Comparison of ENCODE assay signal across 15 mouse cellular contexts in the genomic region with DNA sequence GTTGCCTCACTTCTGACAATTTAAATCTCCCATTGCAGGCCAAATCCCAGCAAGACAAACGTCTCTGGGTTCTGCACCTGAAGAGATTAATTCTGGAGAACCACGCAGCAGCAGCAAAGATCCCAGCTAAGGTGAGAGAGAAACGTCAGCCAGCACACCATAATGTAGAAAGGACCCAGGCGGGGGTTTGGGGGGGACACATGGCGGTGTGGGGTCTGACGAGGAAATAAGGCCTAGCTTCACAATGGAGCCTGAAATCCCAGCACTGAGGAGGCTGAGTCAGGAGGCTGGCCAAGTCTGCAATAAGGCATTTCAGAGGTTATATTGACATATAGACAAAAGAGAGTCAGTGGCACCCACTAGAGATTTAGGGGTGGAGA. TPM values are rescaled to one million over a fixed set of nuclear protein-coding genes. Genes with fewer than 3 reads are reported as not detected.
DNase-seq lines count a peak whose midpoint lies in the region; ATAC-seq and TF ChIP-seq lines count a peak whose summit lies in the region.
"Had no signal": no experiment of that assay in that cellular context is flagged by ENCODE, and none has a peak within 500 bp of the region (broad histone marks: within the 10 kb centered on the region; RNA-seq: fewer than 3 reads in every experiment).

No protein-coding gene starts in this region.

- H3K36me3 ChIP-seq in hindbrain, embryonic 13.5 days = no peaks in the 10 kb centered on the region
- H3K36me3 ChIP-seq in hindbrain, postnatal 0 days (ENCODE audit: insufficient read depth, low read length) = no peaks in the 10 kb centered on the region; the same call in 1 of the 2 replicates
- H3K36me3 ChIP-seq in lung, postnatal 0 days (ENCODE audit: insufficient read depth, low read length) = no peaks in the 10 kb centered on the region
- H3K36me3 ChIP-seq in embryonic facial prominence, embryonic 14.5 days (ENCODE audit: control insufficient read depth, insufficient read depth, low read length) = peaks cover 25% of the 10 kb centered on the region
- no peaks in the 10 kb centered on the region for H3K36me3 ChIP-seq in stomach, embryonic 16.5 days (ENCODE audit: control insufficient read depth, insufficient read depth, low read length)
- H3K36me3 ChIP-seq: liver, embryonic 15.5 days had no signal

- no peak for TF ChIP-seq POLR2A in lung, adult 2 months (IDR thresholded peaks at IDR 0.05; ENCODE audit: borderline replicate concordance, extremely low read depth, low read depth, low read length)

- no peak overlapping the region for H3K9ac ChIP-seq in hindbrain, embryonic 13.5 days
- H3K9ac ChIP-seq in hindbrain, postnatal 0 days (replicated peaks; ENCODE audit: low read length) = no peak overlapping the region
- H3K9ac ChIP-seq in lung, postnatal 0 days (replicated peaks; ENCODE audit: low read depth) = no peak overlapping the region
- H3K9ac ChIP-seq in embryonic facial prominence, embryonic 14.5 days (ENCODE audit: low read depth, low read length) = no peak overlapping the region
- H3K9ac ChIP-seq in stomach, embryonic 16.5 days (ENCODE audit: low read length) = no peak overlapping the region
- H3K9ac ChIP-seq: liver, embryonic 15.5 days had no signal

- H3K27ac ChIP-seq in hindbrain, embryonic 13.5 days = no peak overlapping the region
- no peak overlapping the region for H3K27ac ChIP-seq in hindbrain, postnatal 0 days
- peak overlapping the region; percentile 51 for H3K27ac ChIP-seq in lung, postnatal 0 days (ENCODE audit: low read length)
- 0 out of 2 replicates have a peak overlapping the region, but pooled peaks have one; percentile 55 for H3K27ac ChIP-seq in embryonic facial prominence, embryonic 14.5 days (replicated peaks; ENCODE audit: low read depth, low read length)
- H3K27ac ChIP-seq in stomach, embryonic 16.5 days (ENCODE audit: low read length) = peak overlapping the region; percentile 86
- H3K27ac ChIP-seq: liver, embryonic 15.5 days had no signal

- no peak overlapping the region for H3K4me2 ChIP-seq in hindbrain, embryonic 13.5 days
- H3K4me2 ChIP-seq in hindbrain, postnatal 0 days (ENCODE audit: low read depth, low read length) = no peak overlapping the region
- H3K4me2 ChIP-seq in lung, postnatal 0 days (replicated peaks; ENCODE audit: low read depth, low read length) = no peak overlapping the region
- no peak overlapping the region for H3K4me2 ChIP-seq in embryonic facial prominence, embryonic 14.5 days (ENCODE audit: low read depth, low read length)
- H3K4me2 ChIP-seq in stomach, embryonic 16.5 days (ENCODE audit: low read depth, low read length) = no peak overlapping the region
- H3K4me2 ChIP-seq: liver, embryonic 15.5 days had no signal

- no peaks in the 10 kb centered on the region for H3K27me3 ChIP-seq in hindbrain, embryonic 13.5 days
- no peaks in the 10 kb centered on the region for H3K27me3 ChIP-seq in hindbrain, postnatal 0 days (ENCODE audit: insufficient read depth, low read length)
- no peaks in the 10 kb centered on the region for H3K27me3 ChIP-seq in lung, postnatal 0 days (replicated peaks; ENCODE audit: insufficient read depth, low read length)
- H3K27me3 ChIP-seq in embryonic facial prominence, embryonic 14.5 days (replicated peaks; ENCODE audit: control insufficient read depth, insufficient read depth, low read length) = no peaks in the 10 kb centered on the region
- H3K27me3 ChIP-seq in stomach, embryonic 16.5 days (ENCODE audit: control insufficient read depth, insufficient read depth, low read length) = no peaks in the 10 kb centered on the region
- H3K27me3 ChIP-seq: liver, embryonic 15.5 days had no signal

- no peaks in the 10 kb centered on the region for H3K9me3 ChIP-seq in hindbrain, embryonic 13.5 days
- H3K9me3 ChIP-seq in hindbrain, postnatal 0 days (ENCODE audit: low read length) = no peaks in the 10 kb centered on the region
- H3K9me3 ChIP-seq in lung, postnatal 0 days (ENCODE audit: low read length) = no peaks in the 10 kb centered on the region
- no peaks in the 10 kb centered on the region for H3K9me3 ChIP-seq in embryonic facial prominence, embryonic 14.5 days (ENCODE audit: control insufficient read depth, low read length)
- no peaks in the 10 kb centered on the region for H3K9me3 ChIP-seq in stomach, embryonic 16.5 days (replicated peaks; ENCODE audit: control insufficient read depth, low read length)
- H3K9me3 ChIP-seq: liver, embryonic 15.5 days; megakaryocyte, embryonic 14.5 days had no signal

- H3K4me3 ChIP-seq in hindbrain, embryonic 13.5 days = no peak overlapping the region
- no peak overlapping the region for H3K4me3 ChIP-seq in hindbrain, postnatal 0 days (ENCODE audit: low read length)
- H3K4me3 ChIP-seq in lung, postnatal 0 days (ENCODE audit: low read depth, low read length) = no peak overlapping the region
- H3K4me3 ChIP-seq in lung, adult 2 months (replicated peaks; ENCODE audit: extremely low read depth, low read depth, low read length) = no peak overlapping the region
- H3K4me3 ChIP-seq in embryonic facial prominence, embryonic 14.5 days (ENCODE audit: low read depth, low read length) = no peak overlapping the region
- no peak overlapping the region for H3K4me3 ChIP-seq in stomach, embryonic 16.5 days (replicated peaks; ENCODE audit: low read length)
- H3K4me3 ChIP-seq: erythroblast, embryonic 14.5 days; liver, embryonic 15.5 days; megakaryocyte, embryonic 14.5 days; myocyte had no signal

- no peak for TF ChIP-seq CTCF in hindbrain, postnatal 0 days (IDR thresholded peaks at IDR 0.05; ENCODE audit: low read depth)
- TF ChIP-seq CTCF in lung, postnatal 0 days (IDR thresholded peaks at IDR 0.05) = no peak
- TF ChIP-seq CTCF in lung, adult 2 months (IDR thresholded peaks at IDR 0.05; ENCODE audit: insufficient read depth, low read length) = no peak

- no peak for DNase-seq in hindbrain, postnatal 0 days (ENCODE audit: low spot score)
- no peak for DNase-seq in lung, postnatal 0 days (ENCODE audit: low spot score)
- no peak for DNase-seq in lung, adult 2 months
- DNase-seq in embryonic facial prominence, embryonic 14.5 days (ENCODE audit: low spot score) = no peak
- no peak for DNase-seq in retina, embryonic 14.5 days (ENCODE audit: low spot score)
- DNase-seq: cerebellum, adult 18-20 months; left cerebral cortex, postnatal 4 days; thymus, adult 18-20 months had no signal

- no peak for TF ChIP-seq EP300 in lung, postnatal 0 days (IDR thresholded peaks at IDR 0.05)

- H3K4me1 ChIP-seq in hindbrain, embryonic 13.5 days (replicated peaks) = peaks cover 6% of the 10 kb centered on the region; the same call in 1 of the 2 replicates
- H3K4me1 ChIP-seq in hindbrain, postnatal 0 days (ENCODE audit: insufficient read depth, low read length) = no peaks in the 10 kb centered on the region
- H3K4me1 ChIP-seq in lung, postnatal 0 days (ENCODE audit: insufficient read depth, low read depth, low read length) = no peaks in the 10 kb centered on the region
- H3K4me1 ChIP-seq in lung, adult 2 months (ENCODE audit: control insufficient read depth, insufficient read depth, low read length) = peaks cover 3% of the 10 kb centered on the region; the same call in 1 of the 2 replicates
- H3K4me1 ChIP-seq in embryonic facial prominence, embryonic 14.5 days (ENCODE audit: control insufficient read depth, insufficient read depth, low read length) = 0 out of 2 replicates have a peak, but pooled peaks cover 5% of the 10 kb centered on the region
- peaks cover 12% of the 10 kb centered on the region; the same call in 1 of the 2 replicates for H3K4me1 ChIP-seq in stomach, embryonic 16.5 days (ENCODE audit: control insufficient read depth, insufficient read depth, low read length)
- H3K4me1 ChIP-seq: liver, embryonic 15.5 days had no signal

- ATAC-seq in hindbrain, embryonic 13.5 days (ENCODE audit: low FRiP score) = peak; percentile 5; the same call in 1 of the 2 replicates
- no peak for ATAC-seq in hindbrain, postnatal 0 days
- ATAC-seq in lung, postnatal 0 days = no peak
- no peak for ATAC-seq in embryonic facial prominence, embryonic 14.5 days (ENCODE audit: low read depth)
- 0 out of 2 replicates have a peak, but pooled peaks have one; percentile 1 for ATAC-seq in stomach, embryonic 16.5 days (ENCODE audit: insufficient read depth, low FRiP score)
- ATAC-seq: Patski had no signal

- 86% methylated on average over 6 of the region's 6 CpGs for WGBS in hindbrain, embryonic 13.5 days
- WGBS in hindbrain, postnatal 0 days = 84% methylated on average over 6 of the region's 6 CpGs
- 85% methylated on average over 6 of the region's 6 CpGs for WGBS in lung, postnatal 0 days
- 84% methylated on average over 6 of the region's 6 CpGs for WGBS in lung, adult 2 months
- WGBS in embryonic facial prominence, embryonic 14.5 days = 85% methylated on average over 6 of the region's 6 CpGs
- WGBS in stomach, embryonic 16.5 days = 87% methylated on average over 6 of the region's 6 CpGs

RNA-seq across cellular contexts. Expression of a gene that starts 32.3 kb away (rescaled TPM):
- polyA plus RNA-seq in hindbrain, embryonic 13.5 days (2015; fragmentation: Nextera tagmentation; extraction: Ambion mirVana) = 5.3 and 6.0 TPM in 2 replicates
- total RNA-seq in hindbrain, postnatal 0 days (2014; rRNA removed) = 9.0 and 10.7 TPM in 2 replicates
- 7.4 and 7.6 TPM in 2 replicates for polyA plus RNA-seq in hindbrain, postnatal 0 days (2015; fragmentation: Nextera tagmentation; extraction: Ambion mirVana)
- 3.0 and 3.7 TPM in 2 replicates for polyA plus RNA-seq in lung, postnatal 0 days (2015; fragmentation: Nextera tagmentation; extraction: Ambion mirVana)
- polyA plus RNA-seq in lung, adult 2 months (2012; rRNA removed) = 1.1 and 1.2 TPM in 2 replicates
- polyA plus RNA-seq in embryonic facial prominence, embryonic 14.5 days (2014; fragmentation: Nextera tagmentation; extraction: Ambion mirVana) = 8.6 and 12.1 TPM in 2 replicates
- polyA plus RNA-seq in stomach, embryonic 16.5 days (2015; fragmentation: Nextera tagmentation; extraction: Ambion mirVana) = 14.0 and 14.8 TPM in 2 replicates

Comparison
In these comparisons a context has a peak if more than half of its experiments do, and no peak if none do; other contexts are left out.
1. ATAC-seq: peak in hindbrain, embryonic 13.5 days (single experiment) and stomach, embryonic 16.5 days (single experiment); none in hindbrain, postnatal 0 days (single experiment), lung, postnatal 0 days (single experiment) and embryonic facial prominence, embryonic 14.5 days (single experiment).
2. H3K27ac ChIP-seq: peak in lung, postnatal 0 days (single experiment), embryonic facial prominence, embryonic 14.5 days (single experiment) and stomach, embryonic 16.5 days (single experiment); none in hindbrain, embryonic 13.5 days (single experiment) and hindbrain, postnatal 0 days (single experiment).